Mouse (Mus musculus) embryonic facial prominence, embryonic 10.5 days (tissue): ENCODE measurements around the gene Gm21962. TPM values are rescaled to one million over a fixed set of nuclear protein-coding genes. Genes with fewer than 3 reads are reported as not detected.
A peak's percentile ranks its signal among the peaks of the same experiment; 100 is the strongest.
"Not testable (repeated sequence)": the region's sequence is repeated elsewhere in the genome, so short reads cannot be mapped to it uniquely, and the experiment has no call there.

Source experiments
- DNase-seq: peaks from one replicate; pipeline ENCODE4 v3.0.0-alpha.2; 2017; ENCODE audit warnings: low spot score
- H3K27ac ChIP-seq: fragments of 300-500 bp; sonication (generic); replicated peaks from 2 replicates; pipeline ENCODE4 v1.5.1; 2016; ENCODE audit warnings: mild to moderate bottlenecking
- H3K27me3 ChIP-seq: fragments of 300-500 bp; sonication (generic); replicated peaks from 2 replicates; pipeline ENCODE4 v1.6.1; 2016; ENCODE audit warnings: low read depth, mild to moderate bottlenecking; ENCODE audit not compliant: poor library complexity, severe bottlenecking
- H3K36me3 ChIP-seq: fragments of 300-500 bp; sonication (generic); replicated peaks from 2 replicates; pipeline ENCODE4 v1.6.1; 2016; ENCODE audit warnings: mild to moderate bottlenecking, moderate library complexity
- H3K4me1 ChIP-seq: fragments of 300-500 bp; sonication (generic); 2 replicates; pipeline ENCODE4 v1.6.1; 2016
- H3K4me3 ChIP-seq: fragments of 300-500 bp; sonication (generic); 2 replicates; pipeline ENCODE4 v1.5.1; 2016; ENCODE audit warnings: mild to moderate bottlenecking, moderate library complexity
- H3K9me3 ChIP-seq: fragments of 300-500 bp; sonication (generic); 2 replicates; pipeline ENCODE4 v1.6.1; 2016; ENCODE audit warnings: mild to moderate bottlenecking
- WGBS: fragments of 180-500 bp; shearing (Covaris S2); methylation state at CpG from one replicate; pipeline ENCODE4 v1.1.7; 2016; 5-methylcytosine and 5-hydroxymethylcytosine counted together
- polyA plus RNA-seq: library from polyadenylated mRNA; unstranded; fragments of >200 nt; fragmentation: Nextera tagmentation; extraction: Ambion mirVana; gene quantifications from 2 replicates; pipeline ENCODE4 v1.2.1, GENCODE M21; 2016

Gm21962 gene
- not detected in 2 replicates for polyA plus RNA-seq

- DNase-seq, H3K4me1 ChIP-seq, H3K36me3 ChIP-seq, H3K9me3 ChIP-seq, H3K27ac ChIP-seq, H3K4me3 ChIP-seq, H3K27me3 ChIP-seq: not testable (repeated sequence)
- no CpG with 5 or more reads among the region's 3 CpGs for WGBS
Measured at GRCm38 (mm10) chr3:137671224-137671623, at the start of gene Gm21962. Gene Gm21962 (plus strand): TSS chr3:137671524.

- H3K27ac ChIP-seq: no peak overlapping the region
- peaks cover 17% of the 10 kb centered on the region for H3K4me1 ChIP-seq
- H3K9me3 ChIP-seq: no peaks in the 10 kb centered on the region
- H3K27me3 ChIP-seq: peaks cover 46% of the 10 kb centered on the region
- WGBS: 42% methylated on average over 6 of the region's 6 CpGs
- no peaks in the 10 kb centered on the region; the same call in 1 of the 2 replicates for H3K36me3 ChIP-seq
- no peak for DNase-seq
- no peak overlapping the region for H3K4me3 ChIP-seq
Measured at GRCm38 (mm10) chr3:137622091-137622490, 49.2 kb upstream of the Gm21962 start.

GRCm38 (mm10) chr3:137622895-137623580 lies 48.3 kb upstream of the Gm21962 start:
- no peaks in the 10 kb centered on the region; the same call in 1 of the 2 replicates for H3K36me3 ChIP-seq
- H3K27me3 ChIP-seq: peaks cover 46% of the 10 kb centered on the region
- no peak for DNase-seq
- H3K4me3 ChIP-seq: peak overlapping the region; percentile 67
- H3K4me1 ChIP-seq: peaks cover 17% of the 10 kb centered on the region
- H3K27ac ChIP-seq: peak overlapping the region; percentile 79; the same call in 1 of the 2 replicates
- WGBS: 26% methylated on average over 14 of the region's 14 CpGs
- no peaks in the 10 kb centered on the region for H3K9me3 ChIP-seq

- H3K36me3 ChIP-seq: no peaks in the 10 kb centered on the region; the same call in 1 of the 2 replicates
- peak overlapping the region; percentile 67 for H3K4me3 ChIP-seq
- peak overlapping the region; percentile 79 for H3K27ac ChIP-seq
- DNase-seq: peak; percentile 85
- no peaks in the 10 kb centered on the region for H3K9me3 ChIP-seq
- H3K4me1 ChIP-seq: peaks cover 17% of the 10 kb centered on the region
- peaks cover 46% of the 10 kb centered on the region for H3K27me3 ChIP-seq
- WGBS: under 1% methylated on average over 47 of the region's 47 CpGs
Measured at GRCm38 (mm10) chr3:137623581-137624362, 47.6 kb upstream of the Gm21962 start.

- H3K36me3 ChIP-seq: no peaks in the 10 kb centered on the region; the same call in 1 of the 2 replicates
- DNase-seq: no peak
- no peak overlapping the region for H3K27ac ChIP-seq
- no peak overlapping the region for H3K4me3 ChIP-seq
- H3K27me3 ChIP-seq: peaks cover 46% of the 10 kb centered on the region
- H3K9me3 ChIP-seq: no peaks in the 10 kb centered on the region
- 81% methylated on average over 5 of the region's 5 CpGs for WGBS
- H3K4me1 ChIP-seq: peaks cover 17% of the 10 kb centered on the region
Measured at GRCm38 (mm10) chr3:137625054-137625453, 46.3 kb upstream of the Gm21962 start.

GRCm38 (mm10) chr3:137633726-137634125 lies 37.6 kb upstream of the Gm21962 start:
- no peak overlapping the region for H3K27ac ChIP-seq
- 83% methylated on average over 10 of the region's 10 CpGs for WGBS

GRCm38 (mm10) chr3:137636571-137636970 lies 34.8 kb upstream of the Gm21962 start:
- 87% methylated on average over 4 of the region's 4 CpGs for WGBS
- no peak for DNase-seq
- H3K9me3 ChIP-seq: no peaks in the 10 kb centered on the region
- no peaks in the 10 kb centered on the region for H3K36me3 ChIP-seq
- no peaks in the 10 kb centered on the region for H3K27me3 ChIP-seq
- no peak overlapping the region for H3K4me3 ChIP-seq
- no peak overlapping the region for H3K27ac ChIP-seq
- H3K4me1 ChIP-seq: no peaks in the 10 kb centered on the region

More at GRCm38 (mm10) chr3:137633726-137634125, 37.6 kb upstream of the Gm21962 start:
- Histone ChIP-seq H3K4me3 (no peak overlapping the region), H3K27me3 (no peaks in the 10 kb centered on the region), H3K36me3 (no peaks in the 10 kb centered on the region), H3K9me3 (no peaks in the 10 kb centered on the region), H3K4me1 (no peaks in the 10 kb centered on the region)
- DNase-seq: no peak

GRCm38 (mm10) chr3:137641238-137641637 lies 30.1 kb upstream of the Gm21962 start:
- no peaks in the 10 kb centered on the region for H3K27me3 ChIP-seq
- H3K36me3 ChIP-seq: no peaks in the 10 kb centered on the region
- no peak overlapping the region for H3K27ac ChIP-seq
- no peak overlapping the region for H3K4me3 ChIP-seq
- no peaks in the 10 kb centered on the region for H3K9me3 ChIP-seq
- DNase-seq: no peak
- peaks cover 12% of the 10 kb centered on the region for H3K4me1 ChIP-seq
- 89% methylated on average over 5 of the region's 5 CpGs for WGBS

- H3K9me3 ChIP-seq: no peaks in the 10 kb centered on the region
- no peak overlapping the region for H3K4me3 ChIP-seq
- H3K36me3 ChIP-seq: no peaks in the 10 kb centered on the region
- H3K27ac ChIP-seq: no peak overlapping the region
- H3K4me1 ChIP-seq: peaks cover 12% of the 10 kb centered on the region
- no peaks in the 10 kb centered on the region for H3K27me3 ChIP-seq
- no peak for DNase-seq
- 61% methylated on average over 8 of the region's 8 CpGs for WGBS
Measured at GRCm38 (mm10) chr3:137642137-137642536, 29.2 kb upstream of the Gm21962 start.

GRCm38 (mm10) chr3:137642568-137642967 lies 28.8 kb upstream of the Gm21962 start:
- no peak for DNase-seq

GRCm38 (mm10) chr3:137644081-137644480 lies 27.2 kb upstream of the Gm21962 start:
- Histone ChIP-seq H3K27ac (no peak overlapping the region), H3K36me3 (no peaks in the 10 kb centered on the region), H3K9me3 (no peaks in the 10 kb centered on the region), H3K4me3 (no peak overlapping the region), H3K27me3 (no peaks in the 10 kb centered on the region), H3K4me1 (peaks cover 12% of the 10 kb centered on the region)
- 88% methylated on average over 3 of the region's 3 CpGs for WGBS
- no peak for DNase-seq

More at GRCm38 (mm10) chr3:137642568-137642967, 28.8 kb upstream of the Gm21962 start:
- Histone ChIP-seq H3K36me3 (no peaks in the 10 kb centered on the region), H3K27ac (no peak overlapping the region), H3K27me3 (no peaks in the 10 kb centered on the region), H3K4me3 (no peak overlapping the region), H3K9me3 (no peaks in the 10 kb centered on the region), H3K4me1 (peaks cover 12% of the 10 kb centered on the region)
- 72% methylated on average over 3 of the region's 3 CpGs for WGBS

GRCm38 (mm10) chr3:137644947-137645346 lies 26.4 kb upstream of the Gm21962 start:
- no peaks in the 10 kb centered on the region for H3K9me3 ChIP-seq
- H3K36me3 ChIP-seq: no peaks in the 10 kb centered on the region
- no peaks in the 10 kb centered on the region for H3K27me3 ChIP-seq
- DNase-seq: no peak
- no peak overlapping the region for H3K27ac ChIP-seq
- no peak overlapping the region for H3K4me3 ChIP-seq
- peaks cover 12% of the 10 kb centered on the region for H3K4me1 ChIP-seq
- WGBS: 75% methylated on average over 6 of the region's 6 CpGs
